Mouse (Mus musculus): ENCODE results near the gene Cdk5r2. TPM values are rescaled to one million over a fixed set of nuclear protein-coding genes. Genes with fewer than 3 reads are reported as not detected.

The Cdk5r2 gene
- polyA plus RNA-seq, 2 experiments from 2014 or later = not detected

GRCm38 (mm10) chr1:74855156-74855555, 422 bp downstream of the Cdk5r2 start:
- ATAC-seq = no peak

- ATAC-seq = no peak
These were observed 1.1 kb downstream of the Cdk5r2 start for GRCm38 (mm10) chr1:74855651-74856438.

GRCm38 (mm10) chr1:74856439-74856720, 1.6 kb downstream of the Cdk5r2 start:
- ATAC-seq = no peak

- ATAC-seq = no peak
These were observed 2.1 kb downstream of the Cdk5r2 start for GRCm38 (mm10) chr1:74856791-74857190.

- ATAC-seq = no peak
These were observed 2.5 kb downstream of the Cdk5r2 start for GRCm38 (mm10) chr1:74857201-74857600.

GRCm38 (mm10) chr1:74857677-74858076, 2.9 kb downstream of the Cdk5r2 start:
- no peak for ATAC-seq

- ATAC-seq = no peak
These were observed 3.5 kb downstream of the Cdk5r2 start for GRCm38 (mm10) chr1:74858171-74858719.

GRCm38 (mm10) chr1:74858805-74859204, 4.1 kb downstream of the Cdk5r2 start:
- no peak for ATAC-seq

GRCm38 (mm10) chr1:74859223-74859984, 4.7 kb downstream of the Cdk5r2 start:
- no peak for ATAC-seq

- no peak for ATAC-seq
These were observed 7.0 kb downstream of the Cdk5r2 start for GRCm38 (mm10) chr1:74861783-74862182.

GRCm38 (mm10) chr1:74872218-74872617, 17.5 kb downstream of the Cdk5r2 start:
- no peak for ATAC-seq

- no peak for ATAC-seq
These were observed 22.5 kb downstream of the Cdk5r2 start for GRCm38 (mm10) chr1:74877199-74877598.

GRCm38 (mm10) chr1:74880785-74881360, 26.1 kb downstream of the Cdk5r2 start:
- peak; percentile 64 for ATAC-seq

GRCm38 (mm10) chr1:74882055-74882734, 27.5 kb downstream of the Cdk5r2 start:
- ATAC-seq = no peak

- no peak for ATAC-seq
These were observed 28.1 kb downstream of the Cdk5r2 start for GRCm38 (mm10) chr1:74882828-74883227.

- ATAC-seq = no peak
These were observed 28.7 kb downstream of the Cdk5r2 start for GRCm38 (mm10) chr1:74883441-74883840.

- no peak for ATAC-seq
These were observed 29.7 kb downstream of the Cdk5r2 start for GRCm38 (mm10) chr1:74884196-74885141.

GRCm38 (mm10) chr1:74885369-74886042, 30.8 kb downstream of the Cdk5r2 start, which contains the start of gene Fev:
TSS of gene Fev (minus strand) at chr1:74885419.
- ATAC-seq = no peak

- ATAC-seq = no peak
These were observed 36.8 kb downstream of the Cdk5r2 start for GRCm38 (mm10) chr1:74891513-74891912.

GRCm38 (mm10) chr1:74892351-74893133, 37.8 kb downstream of the Cdk5r2 start:
- no peak for ATAC-seq

Measured in CD4-positive, CD25-positive, alpha-beta regulatory T cell, adult 4 months (primary cell).